Mouse (Mus musculus) lung, postnatal 0 days (tissue): ENCODE data around the gene Slc11a2.

Experiments used
- CTCF ChIP-seq: IDR thresholded peaks from 2 replicates; pipeline ENCODE4 v1.5.1; 2016; ENCODE audit warnings: antibody characterized with exemption, mild to moderate bottlenecking
- EP300 ChIP-seq: IDR thresholded peaks from 2 replicates; pipeline ENCODE4 v1.6.1; 2016; ENCODE audit warnings: antibody characterized with exemption, mild to moderate bottlenecking, control low read depth

DNA sequence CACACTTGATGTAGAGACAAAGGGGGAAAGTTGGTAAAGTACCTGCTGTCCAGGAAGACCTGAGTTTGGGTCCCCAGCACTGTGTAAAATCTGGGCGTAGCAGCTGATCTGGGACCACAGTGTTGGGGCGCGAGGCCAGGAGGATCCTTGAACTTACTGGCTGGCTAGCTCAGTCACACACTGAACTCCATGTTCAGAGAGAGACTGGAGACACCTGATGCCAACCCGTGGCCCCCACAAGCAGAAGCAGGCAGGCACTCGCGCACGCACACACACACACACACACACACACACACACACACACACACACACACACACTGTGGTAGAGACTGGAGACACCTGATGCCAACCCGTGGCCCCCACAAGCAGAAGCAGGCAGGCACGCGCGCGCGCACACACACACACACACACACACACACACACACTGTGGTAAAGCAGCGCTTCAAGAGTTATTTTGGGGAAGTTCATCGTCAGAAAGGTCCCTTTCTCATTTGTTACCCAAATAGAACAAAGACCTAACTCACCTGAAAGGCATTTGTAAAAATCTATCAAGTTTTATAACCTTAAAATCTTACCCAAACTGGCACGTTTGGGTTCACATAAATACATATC, 36.5 kb downstream of the Slc11a2 start:
- TF ChIP-seq CTCF (no peak), EP300 (no peak)
